Mouse (Mus musculus) lung, adult 2 months (tissue): ENCODE measurements around the gene Tsks. TPM values are rescaled to one million over a fixed set of nuclear protein-coding genes. Genes with fewer than 3 reads are reported as not detected.
A peak's percentile ranks its signal among the peaks of the same experiment; 100 is the strongest.

Experiments
- DNase-seq: peaks from one replicate; pipeline ENCODE4 v3.0.0; 2022
- H3K4me1 ChIP-seq: fragments of 200-500 bp; 2 replicates; pipeline ENCODE4 v1.6.1; 2011; ENCODE audit warnings: low read length; ENCODE audit not compliant: control insufficient read depth, insufficient read depth
- H3K4me3 ChIP-seq: fragments of 200-500 bp; replicated peaks from 2 replicates; pipeline ENCODE3; 2011; ENCODE audit warnings: low read depth, mild to moderate bottlenecking, control low read depth, low read length; ENCODE audit errors: extremely low read depth
- CTCF ChIP-seq: fragments of 200-500 bp; IDR thresholded peaks from 2 replicates; pipeline ENCODE4 v1.5.1; 2011; ENCODE audit warnings: mild to moderate bottlenecking, low read length, control low read depth; ENCODE audit not compliant: insufficient read depth
- POLR2A ChIP-seq: fragments of 200-500 bp; IDR thresholded peaks from 2 replicates; pipeline ENCODE4 v1.6.1; 2011; ENCODE audit warnings: low read depth, mild to moderate bottlenecking, control low read depth, low read length, borderline replicate concordance; ENCODE audit errors: extremely low read depth
- WGBS: fragments of 180-500 bp; shearing (Covaris S2); methylation state at CpG from one replicate; pipeline ENCODE4 v1.1.7; 2018; 5-methylcytosine and 5-hydroxymethylcytosine counted together
- polyA plus RNA-seq: library from polyadenylated mRNA; depleted of rRNA; stranded (reverse); fragments of >200 nt; gene quantifications from 2 replicates; pipeline ENCODE4 v1.2.3, GENCODE M21; 2012; rRNA removed

The Tsks gene
- polyA plus RNA-seq = 0.16 TPM in 1 of 2 replicates, not detected in the other

DNA sequence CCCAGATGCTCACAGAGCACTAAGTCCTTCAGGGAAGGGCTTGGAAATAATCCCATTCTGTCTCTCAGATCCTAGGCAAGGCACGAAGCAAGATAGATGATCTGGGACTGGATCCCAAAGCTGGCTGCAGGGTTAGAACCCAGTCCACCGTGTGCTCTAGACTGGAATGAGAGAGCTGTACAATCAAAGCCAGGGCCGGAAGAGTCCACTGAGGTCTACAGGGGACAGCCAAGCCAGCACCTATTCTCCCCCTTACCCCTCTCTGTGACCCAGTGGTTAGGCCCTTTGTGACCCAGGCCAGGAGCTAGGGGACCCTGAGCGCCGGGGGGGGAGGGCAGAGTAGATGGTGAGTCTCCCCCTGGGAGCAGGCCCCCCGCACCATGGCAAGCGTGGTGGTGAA, at the start of gene Tsks:
Gene Tsks, plus strand, starts transcription at position 301 of the 400 bp plus-strand sequence.
- no peak for DNase-seq
- no peak for TF ChIP-seq CTCF
- 75% methylated on average over 7 of the region's 7 CpGs for WGBS
- no peak within 1 kb of the TSS for H3K4me3 ChIP-seq
- no peaks in the 10 kb centered on the region for H3K4me1 ChIP-seq

- 85% methylated on average over 3 of the region's 3 CpGs for WGBS
- TF ChIP-seq POLR2A (no peak), CTCF (no peak)
- peaks cover 10% of the 10 kb centered on the region for H3K4me1 ChIP-seq
- DNase-seq = no peak
- no peak overlapping the region for H3K4me3 ChIP-seq
These were observed 48.8 kb upstream of the Tsks start for GRCm38 (mm10) chr7:44894175-44894574.

GRCm38 (mm10) chr7:44895206-44895592, 47.8 kb upstream of the Tsks start:
- no peak for DNase-seq
- Histone ChIP-seq H3K4me3 (peak overlapping the region; percentile 46), H3K4me1 (peaks cover 10% of the 10 kb centered on the region)
- TF ChIP-seq CTCF (no peak), POLR2A (no peak)
- 47% methylated on average over 7 of the region's 7 CpGs for WGBS

GRCm38 (mm10) chr7:44895593-44896434, 47.2 kb upstream of the Tsks start, which contains the start of gene Fuz:
TSS of gene Fuz (plus strand) at chr7:44896079.
- TF ChIP-seq CTCF = peak; percentile 63
- peak; percentile 66; the same call in 1 of the 2 replicates for TF ChIP-seq POLR2A
- H3K4me1 ChIP-seq = peaks cover 10% of the 10 kb centered on the region
- WGBS = under 1% methylated on average over 34 of the region's 34 CpGs

DNA sequence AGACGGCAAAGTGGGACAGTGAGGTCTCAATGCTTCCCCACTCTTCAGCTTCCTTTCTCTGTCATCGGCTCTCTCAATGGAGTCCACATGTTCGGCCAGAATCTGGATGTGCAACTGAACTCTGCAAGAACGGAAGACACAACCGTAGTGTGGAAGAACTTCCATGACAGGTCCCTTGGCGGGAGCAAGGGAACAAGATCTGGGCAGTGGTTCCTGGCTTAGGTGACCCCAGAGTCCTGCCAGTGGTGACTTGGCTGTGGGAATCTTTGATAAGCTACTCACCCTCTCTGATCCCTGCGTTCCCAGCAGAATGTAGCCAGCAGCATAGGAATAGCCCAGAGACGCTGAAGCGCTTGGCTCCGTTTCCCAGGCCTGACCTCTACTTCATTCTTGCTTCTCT, 46.5 kb upstream of the Tsks start:
- H3K4me3 ChIP-seq = peak overlapping the region; percentile 71

More at GRCm38 (mm10) chr7:44895593-44896434, 47.2 kb upstream of the Tsks start, which contains the start of gene Fuz:
- peak within 1 kb of the TSS; percentile 71 for H3K4me3 ChIP-seq
- peak; percentile 87 for DNase-seq

GRCm38 (mm10) chr7:44898607-44899006, 44.4 kb upstream of the Tsks start:
- 47% methylated on average over 19 of the region's 19 CpGs for WGBS
- Histone ChIP-seq H3K4me3 (no peak overlapping the region), H3K4me1 (peaks cover 4% of the 10 kb centered on the region)
- TF ChIP-seq CTCF (0 out of 2 replicates have a peak, but pooled peaks have one; percentile 14), POLR2A (no peak)
- peak; percentile 27 for DNase-seq

More for the DNA sequence above, 46.5 kb upstream of the Tsks start:
- 21% methylated on average over 10 of the region's 10 CpGs for WGBS
- H3K4me1 ChIP-seq = peaks cover 7% of the 10 kb centered on the region
- TF ChIP-seq CTCF = no peak
- TF ChIP-seq POLR2A = no peak
- DNase-seq = no peak

DNA sequence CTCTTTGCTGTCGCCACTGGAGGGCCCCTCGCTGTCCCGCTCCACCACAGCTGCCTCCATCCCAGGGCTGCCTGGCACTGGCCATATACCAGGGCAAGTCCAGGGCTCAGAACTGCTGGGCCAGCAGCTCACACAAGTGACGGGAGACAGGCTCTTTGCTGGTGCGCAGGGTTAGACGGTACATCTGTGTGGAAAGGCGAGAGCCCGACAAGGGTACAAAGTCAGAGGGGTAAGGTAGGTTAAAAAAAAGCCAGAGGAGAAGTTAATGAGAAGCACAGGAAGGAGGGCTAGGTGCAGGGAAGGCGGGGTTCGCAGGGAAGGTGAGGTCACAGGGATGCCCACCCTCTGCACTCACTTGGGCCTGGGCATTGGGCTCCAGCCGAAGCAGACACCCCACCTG, 42.4 kb upstream of the Tsks start:
- Histone ChIP-seq H3K4me1 (no peaks in the 10 kb centered on the region; the same call in none of the 2 replicates), H3K4me3 (no peak overlapping the region)
- DNase-seq = no peak
- WGBS = 90% methylated on average over 11 of the region's 11 CpGs
- TF ChIP-seq CTCF (no peak), POLR2A (no peak)

DNA sequence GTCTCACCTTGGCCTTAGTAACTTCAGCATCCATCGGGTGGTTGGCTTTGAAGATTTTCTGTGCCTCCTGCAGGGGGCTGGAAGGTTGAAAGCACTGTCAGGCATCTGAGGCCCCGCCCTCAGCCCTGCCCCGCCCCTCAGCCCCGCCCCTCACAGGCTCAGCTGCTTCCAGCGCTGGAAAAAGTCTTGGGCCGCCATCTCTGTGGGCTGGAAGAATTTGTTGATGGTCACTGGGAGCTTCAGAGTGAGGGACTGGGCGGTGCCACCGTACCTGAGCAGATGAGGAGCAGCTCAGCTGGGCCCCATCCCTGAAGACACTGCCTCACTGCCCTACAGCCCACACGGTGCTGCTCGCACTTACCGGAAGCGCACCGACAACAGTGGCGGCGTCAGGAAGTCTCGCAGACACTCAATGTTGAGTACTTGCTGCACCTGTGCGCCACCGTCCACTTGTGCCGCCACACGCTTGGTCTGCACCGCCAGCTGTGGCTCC, 41.7 kb upstream of the Tsks start:
- H3K4me3 ChIP-seq = peak overlapping the region; percentile 76
- TF ChIP-seq CTCF (0 out of 2 replicates have a peak, but pooled peaks have one; percentile 11), POLR2A (peak; percentile 53; the same call in 1 of the 2 replicates)
- no peaks in the 10 kb centered on the region; the same call in none of the 2 replicates for H3K4me1 ChIP-seq
- peak; percentile 55 for DNase-seq
- 20% methylated on average over 21 of the region's 21 CpGs for WGBS

DNA sequence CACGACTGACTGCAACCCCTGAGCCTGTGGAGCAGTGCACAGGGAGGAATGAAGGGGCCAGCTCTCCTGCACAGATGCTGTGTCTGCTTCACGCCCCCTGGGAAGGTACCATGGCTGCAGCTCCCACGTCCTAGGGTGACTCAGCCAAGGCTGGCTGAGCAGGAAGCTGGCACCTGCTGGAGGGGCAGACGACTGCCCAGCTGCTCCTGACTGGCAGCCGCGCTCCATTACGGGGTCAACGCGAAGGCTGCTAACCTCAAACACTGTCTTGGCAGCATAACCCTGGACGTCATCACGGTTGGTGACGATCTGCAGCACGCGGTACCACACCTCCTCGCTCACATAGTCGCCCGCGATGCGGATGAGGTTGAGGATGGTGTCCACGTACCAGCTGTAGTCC, 37.6 kb upstream of the Tsks start:
- no peak for DNase-seq
- TF ChIP-seq CTCF = no peak
- TF ChIP-seq POLR2A = no peak
- Histone ChIP-seq H3K4me1 (no peaks in the 10 kb centered on the region; the same call in none of the 2 replicates), H3K4me3 (no peak overlapping the region)
- 88% methylated on average over 20 of the region's 20 CpGs for WGBS
